Mouse (Mus musculus) cerebellum, postnatal 10 days (tissue): ENCODE data around the gene Mycn.
A peak's percentile ranks its signal among the peaks of the same experiment; 100 is the strongest.

Experiments
- DNase-seq, 2 experiments: peaks; one replicate each; pipeline ENCODE4 v3.0.0; 2021; ENCODE audit warnings: mixed read lengths in 2 of 2

The Mycn gene

GRCm38 (mm10) chr12:12941661-12942363 lies at the start of gene Mycn:
TSS of gene Mycn (minus strand) at chr12:12941914.
- peak; percentile 90 to 95 for DNase-seq

GRCm38 (mm10) chr12:12987376-12987775 lies 45.7 kb upstream of the Mycn start:
- DNase-seq: no peak

GRCm38 (mm10) chr12:12986612-12987206 lies 45.0 kb upstream of the Mycn start:
- DNase-seq: no peak

- no peak for DNase-seq
These were observed 41.3 kb upstream of the Mycn start for GRCm38 (mm10) chr12:12983032-12983431.

- peak; percentile 19 to 26 for DNase-seq
These were observed 33.7 kb upstream of the Mycn start for GRCm38 (mm10) chr12:12975397-12975796.

GRCm38 (mm10) chr12:12972756-12973435 lies 31.2 kb upstream of the Mycn start:
- DNase-seq: no peak

GRCm38 (mm10) chr12:12967946-12968345 lies 26.2 kb upstream of the Mycn start:
- no peak for DNase-seq

GRCm38 (mm10) chr12:12964856-12965255 lies 23.1 kb upstream of the Mycn start:
- DNase-seq: no peak

- DNase-seq: no peak
These were observed 5.9 kb upstream of the Mycn start for GRCm38 (mm10) chr12:12947606-12948005.

GRCm38 (mm10) chr12:12943288-12943687 lies 1.6 kb upstream of the Mycn start:
- DNase-seq: peak in 1 of 2 experiments; percentile 26

- DNase-seq: peak; percentile 96
These were observed 793 bp upstream of the Mycn start for GRCm38 (mm10) chr12:12942364-12943050.

GRCm38 (mm10) chr12:12941129-12941504 lies 597 bp downstream of the Mycn start:
- peak; percentile 56 to 61 for DNase-seq

- peak in 1 of 2 experiments; percentile 76 for DNase-seq
These were observed 1.1 kb downstream of the Mycn start for GRCm38 (mm10) chr12:12940466-12941128.

GRCm38 (mm10) chr12:12939581-12940465 lies 1.9 kb downstream of the Mycn start:
- DNase-seq: peak; percentile 61 to 72

- DNase-seq: peak; percentile 92 to 93
These were observed 2.9 kb downstream of the Mycn start for GRCm38 (mm10) chr12:12938850-12939249.

GRCm38 (mm10) chr12:12938361-12938760 lies 3.4 kb downstream of the Mycn start:
- peak; percentile 83 to 91 for DNase-seq

- peak; percentile 41 to 45 for DNase-seq
These were observed 4.0 kb downstream of the Mycn start for GRCm38 (mm10) chr12:12937746-12938145.

GRCm38 (mm10) chr12:12937088-12937487 lies 4.6 kb downstream of the Mycn start:
- DNase-seq: peak; percentile 49 to 50

- DNase-seq: no peak
These were observed 9.5 kb downstream of the Mycn start for GRCm38 (mm10) chr12:12932238-12932637.

- DNase-seq: no peak
These were observed 13.5 kb downstream of the Mycn start for GRCm38 (mm10) chr12:12928239-12928638.

- no peak for DNase-seq
These were observed 14.7 kb downstream of the Mycn start for GRCm38 (mm10) chr12:12926975-12927527.
